Mouse (Mus musculus) hindbrain, embryonic 13.5 days (tissue): ENCODE results near the gene Gm20388. TPM values are rescaled to one million over a fixed set of nuclear protein-coding genes. Genes with fewer than 3 reads are reported as not detected.
"Not testable (repeated sequence)": the region's sequence is repeated elsewhere in the genome, so short reads cannot be mapped to it uniquely, and the experiment has no call there.

Experiments used
- ATAC-seq: fragments of 200-750 bp; cut with Nextera tagmentation; 2 replicates; pipeline ENCODE4 v1.8.0; 2017; ENCODE audit warnings: moderate TSS enrichment; ENCODE audit not compliant: low FRiP score
- H3K27ac ChIP-seq: fragments of 300-500 bp; sonication (generic); 2 replicates; pipeline ENCODE4 v1.5.1; 2015; ENCODE audit warnings: inconsistent platforms, mild to moderate bottlenecking, moderate library complexity
- H3K27me3 ChIP-seq: fragments of 300-500 bp; sonication (generic); 2 replicates; pipeline ENCODE4 v1.6.1; 2015; ENCODE audit warnings: mild to moderate bottlenecking, inconsistent platforms
- H3K36me3 ChIP-seq: fragments of 300-500 bp; sonication (generic); 2 replicates; pipeline ENCODE4 v1.6.1; 2015; ENCODE audit warnings: mild to moderate bottlenecking, inconsistent platforms
- H3K4me1 ChIP-seq: fragments of 300-500 bp; sonication (generic); replicated peaks from 2 replicates; pipeline ENCODE4 v1.6.1; 2015; ENCODE audit warnings: inconsistent platforms
- H3K4me2 ChIP-seq: fragments of 300-500 bp; sonication (generic); 2 replicates; pipeline ENCODE4 v1.6.1; 2015; ENCODE audit warnings: inconsistent platforms, mild to moderate bottlenecking, moderate library complexity
- H3K4me3 ChIP-seq: fragments of 300-500 bp; sonication (generic); 2 replicates; pipeline ENCODE4 v1.5.1; 2015; ENCODE audit warnings: mild to moderate bottlenecking, inconsistent platforms
- H3K9ac ChIP-seq: fragments of 300-500 bp; sonication (generic); 2 replicates; pipeline ENCODE4 v1.6.1; 2015; ENCODE audit warnings: mild to moderate bottlenecking, inconsistent platforms
- H3K9me3 ChIP-seq: fragments of 300-500 bp; sonication (generic); 2 replicates; pipeline ENCODE4 v1.6.1; 2016; ENCODE audit warnings: inconsistent platforms
- WGBS: fragments of 180-500 bp; shearing (Covaris S2); methylation state at CpG from one replicate; pipeline ENCODE4 v1.1.7; 2015; 5-methylcytosine and 5-hydroxymethylcytosine counted together
- polyA plus RNA-seq: library from polyadenylated mRNA; unstranded; fragments of >200 nt; fragmentation: Nextera tagmentation; extraction: Ambion mirVana; gene quantifications from 2 replicates; pipeline ENCODE4 v1.2.1, GENCODE M21; 2015

Gene Gm20388
- polyA plus RNA-seq, 1 experiment from 2014 or later = 1.9 TPM

DNA sequence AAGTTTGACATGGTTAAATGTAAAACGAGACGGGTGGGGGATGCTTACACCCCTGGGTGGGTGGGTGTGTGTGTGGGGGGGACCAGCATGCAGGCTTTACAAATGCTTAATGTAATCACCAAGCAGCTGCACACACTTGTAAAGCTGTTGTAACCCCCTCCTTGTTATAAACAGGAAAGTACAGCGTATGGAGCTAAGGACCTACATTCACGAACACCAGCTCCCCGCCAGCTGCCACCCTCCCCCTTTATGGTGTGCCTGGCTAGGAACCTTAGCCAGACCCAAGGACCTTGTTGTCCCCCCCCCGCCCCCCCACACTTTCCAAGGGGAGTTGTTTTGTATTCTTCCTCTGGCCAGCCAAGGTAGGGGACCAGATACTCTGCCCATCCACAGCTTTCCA lies 1216.1 kb downstream of the Gm20388 start:
- H3K9ac ChIP-seq = no peak overlapping the region
- H3K36me3 ChIP-seq = no peaks in the 10 kb centered on the region
- WGBS = 3% methylated on average over 6 of the region's 6 CpGs
- H3K27ac ChIP-seq = no peak overlapping the region
- H3K4me2 ChIP-seq = no peak overlapping the region
- peaks cover 3% of the 10 kb centered on the region; the same call in 1 of the 2 replicates for H3K9me3 ChIP-seq
- H3K4me1 ChIP-seq = peaks cover 30% of the 10 kb centered on the region
- no peak for ATAC-seq
- H3K4me3 ChIP-seq = no peak overlapping the region
- peaks cover 100% of the 10 kb centered on the region for H3K27me3 ChIP-seq

DNA sequence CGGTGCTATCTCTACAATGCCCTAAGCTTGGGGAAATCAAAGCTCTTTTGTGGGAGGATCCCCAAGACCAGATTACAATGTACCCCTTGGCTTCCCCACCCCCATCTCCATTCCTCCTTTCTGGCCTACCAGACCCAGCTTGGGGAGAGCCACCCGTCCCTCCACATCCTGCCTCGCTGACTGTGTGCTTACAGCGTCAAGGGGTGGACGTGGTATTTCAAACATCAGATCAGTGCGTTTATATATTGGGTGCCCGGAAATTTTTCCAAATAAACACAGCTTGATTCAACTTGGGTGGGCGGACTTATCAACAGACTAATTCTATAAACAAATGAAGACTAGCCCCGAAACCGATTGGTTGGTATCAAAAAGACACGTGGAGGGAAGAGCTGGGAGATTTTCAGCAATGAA lies 1216.7 kb downstream of the Gm20388 start:
- Histone ChIP-seq H3K27me3 (peaks cover 100% of the 10 kb centered on the region), H3K4me3 (no peak overlapping the region), H3K36me3 (no peaks in the 10 kb centered on the region), H3K27ac (no peak overlapping the region), H3K9me3 (peaks cover 3% of the 10 kb centered on the region; the same call in 1 of the 2 replicates), H3K9ac (no peak overlapping the region), H3K4me2 (no peak overlapping the region), H3K4me1 (peaks cover 30% of the 10 kb centered on the region)
- 2% methylated on average over 11 of the region's 11 CpGs for WGBS
- ATAC-seq = no peak

DNA sequence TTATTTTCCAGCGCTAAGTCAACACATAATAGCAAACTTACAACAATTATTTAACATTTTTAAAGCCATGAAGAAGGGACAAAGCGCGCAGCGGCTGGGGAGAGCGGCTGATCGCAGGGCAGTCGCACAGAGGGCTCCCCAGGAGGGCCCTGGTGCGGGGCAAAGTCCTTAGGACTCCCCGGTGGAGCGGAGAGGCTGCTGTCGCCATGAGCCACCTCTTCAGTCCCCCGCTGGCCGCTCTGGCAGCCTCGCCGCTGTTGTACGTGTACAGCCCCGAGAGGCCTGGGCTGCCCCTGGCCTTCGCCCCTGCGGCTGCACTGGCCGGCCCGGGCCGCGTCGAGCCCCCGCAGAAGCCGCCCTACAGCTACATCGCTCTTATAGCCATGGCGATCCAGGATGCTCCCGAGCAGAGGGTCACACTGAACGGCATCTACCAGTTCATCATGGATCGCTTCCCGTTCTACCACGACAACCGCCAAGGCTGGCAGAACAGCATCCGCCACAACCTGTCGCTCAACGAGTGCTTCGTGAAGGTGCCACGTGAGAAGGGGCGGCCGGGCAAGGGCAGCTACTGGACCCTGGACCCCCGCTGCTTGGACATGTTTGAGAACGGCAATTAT lies 1217.2 kb downstream of the Gm20388 start, which contains the start of gene Foxl1:
Gene Foxl1 (plus strand): TSS at position 185 of the 620 bp plus-strand sequence.
- H3K27ac ChIP-seq = no peak within 1 kb of the TSS
- H3K4me3 ChIP-seq = peak within 1 kb of the TSS; percentile 5
- no peak within 1 kb of the TSS for H3K9ac ChIP-seq
- peaks cover 30% of the 10 kb centered on the region for H3K4me1 ChIP-seq
- 1% methylated on average over 43 of the region's 43 CpGs for WGBS
- peaks cover 100% of the 10 kb centered on the region for H3K27me3 ChIP-seq
- peaks cover 3% of the 10 kb centered on the region; the same call in 1 of the 2 replicates for H3K9me3 ChIP-seq
- no peaks in the 10 kb centered on the region for H3K36me3 ChIP-seq
- H3K4me2 ChIP-seq = peak within 1 kb of the TSS; percentile 3; the same call in 1 of the 2 replicates
- no peak for ATAC-seq

- Histone ChIP-seq H3K4me3 (peak overlapping the region; percentile 5), H3K27ac (no peak overlapping the region), H3K36me3 (no peaks in the 10 kb centered on the region), H3K4me2 (peak overlapping the region; percentile 3; the same call in 1 of the 2 replicates), H3K4me1 (peaks cover 30% of the 10 kb centered on the region), H3K9me3 (peaks cover 3% of the 10 kb centered on the region; the same call in 1 of the 2 replicates), H3K9ac (no peak overlapping the region), H3K27me3 (peaks cover 99% of the 10 kb centered on the region)
- 2% methylated on average over 55 of the region's 55 CpGs for WGBS
- no peak for ATAC-seq
Measured at GRCm38 (mm10) chr8:121128531-121129264, 1218.1 kb downstream of the Gm20388 start.

GRCm38 (mm10) chr8:121129265-121129940 lies 1218.8 kb downstream of the Gm20388 start:
- no peak overlapping the region for H3K4me3 ChIP-seq
- H3K27ac ChIP-seq = no peak overlapping the region
- no peaks in the 10 kb centered on the region for H3K36me3 ChIP-seq
- WGBS = 17% methylated on average over 16 of the region's 16 CpGs
- no peak overlapping the region for H3K9ac ChIP-seq
- H3K4me1 ChIP-seq = peaks cover 30% of the 10 kb centered on the region
- H3K9me3 ChIP-seq = no peaks in the 10 kb centered on the region
- no peak overlapping the region for H3K4me2 ChIP-seq
- no peak for ATAC-seq
- H3K27me3 ChIP-seq = peaks cover 99% of the 10 kb centered on the region

DNA sequence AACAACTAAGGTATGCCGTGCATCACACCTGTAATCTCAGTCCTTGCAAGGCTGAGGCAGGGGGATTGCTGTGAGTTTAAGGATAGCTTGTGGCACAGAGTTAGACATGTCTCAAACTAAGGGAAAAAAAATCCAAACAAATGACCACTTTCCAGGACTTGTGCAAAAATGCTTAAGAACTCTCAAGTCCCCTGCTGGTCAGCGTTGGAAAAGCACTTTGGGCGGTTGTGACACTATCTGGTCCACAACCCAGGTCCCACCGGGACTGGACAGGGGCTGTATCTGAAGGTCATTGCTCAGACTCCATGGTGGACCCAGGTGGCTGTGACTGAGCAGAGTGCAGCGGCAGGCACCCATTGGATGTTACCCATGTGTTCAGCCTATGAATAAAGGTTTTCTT lies 1219.9 kb downstream of the Gm20388 start:
- no peak for ATAC-seq
- no peaks in the 10 kb centered on the region for H3K36me3 ChIP-seq
- no peak overlapping the region for H3K4me2 ChIP-seq
- peaks cover 23% of the 10 kb centered on the region for H3K4me1 ChIP-seq
- no peaks in the 10 kb centered on the region for H3K9me3 ChIP-seq
- peaks cover 99% of the 10 kb centered on the region for H3K27me3 ChIP-seq
- no peak overlapping the region for H3K4me3 ChIP-seq
- no peak overlapping the region for H3K9ac ChIP-seq
- WGBS = 33% methylated on average over 5 of the region's 5 CpGs
- no peak overlapping the region for H3K27ac ChIP-seq

- Histone ChIP-seq H3K9ac (no peak overlapping the region), H3K4me3 (no peak overlapping the region), H3K27ac (no peak overlapping the region), H3K4me1 (peaks cover 13% of the 10 kb centered on the region), H3K4me2 (no peak overlapping the region), H3K36me3 (no peaks in the 10 kb centered on the region), H3K27me3 (peaks cover 78% of the 10 kb centered on the region), H3K9me3 (no peaks in the 10 kb centered on the region)
- WGBS = 65% methylated on average over 5 of the region's 5 CpGs
- ATAC-seq = no peak
Measured at GRCm38 (mm10) chr8:121132961-121133513, 1222.4 kb downstream of the Gm20388 start.

DNA sequence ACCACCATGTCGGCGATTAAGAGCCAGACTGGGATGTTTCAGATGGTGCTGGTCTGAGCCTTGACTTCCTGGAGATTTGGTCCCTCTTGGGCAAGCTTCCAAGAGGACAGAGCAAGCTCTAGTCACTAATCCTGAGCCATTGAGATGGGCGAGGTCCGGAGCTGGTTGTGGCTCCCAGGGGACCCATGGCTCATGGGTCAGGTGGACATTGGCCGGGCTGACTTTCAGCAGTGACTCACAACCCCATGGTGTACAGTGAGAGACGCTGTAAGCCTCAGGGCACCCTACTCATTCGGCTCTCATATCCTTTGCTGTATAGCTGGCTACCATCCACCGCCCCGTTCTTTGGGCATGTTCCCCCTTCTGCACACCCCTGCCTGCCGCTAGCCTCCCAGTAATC lies 1223.5 kb downstream of the Gm20388 start:
- no peak overlapping the region for H3K4me2 ChIP-seq
- ATAC-seq = no peak
- no peak overlapping the region for H3K27ac ChIP-seq
- H3K9me3 ChIP-seq = no peaks in the 10 kb centered on the region
- H3K36me3 ChIP-seq = no peaks in the 10 kb centered on the region
- H3K4me3 ChIP-seq = no peak overlapping the region
- peaks cover 2% of the 10 kb centered on the region; the same call in 1 of the 2 replicates for H3K4me1 ChIP-seq
- H3K27me3 ChIP-seq = peaks cover 67% of the 10 kb centered on the region
- WGBS = 89% methylated on average over 10 of the region's 10 CpGs
- no peak overlapping the region for H3K9ac ChIP-seq

- H3K27me3 ChIP-seq = peaks cover 63% of the 10 kb centered on the region
- WGBS = 87% methylated on average over 11 of the region's 11 CpGs
- no peak overlapping the region for H3K27ac ChIP-seq
Measured at GRCm38 (mm10) chr8:121134512-121134911, 1223.9 kb downstream of the Gm20388 start.

DNA sequence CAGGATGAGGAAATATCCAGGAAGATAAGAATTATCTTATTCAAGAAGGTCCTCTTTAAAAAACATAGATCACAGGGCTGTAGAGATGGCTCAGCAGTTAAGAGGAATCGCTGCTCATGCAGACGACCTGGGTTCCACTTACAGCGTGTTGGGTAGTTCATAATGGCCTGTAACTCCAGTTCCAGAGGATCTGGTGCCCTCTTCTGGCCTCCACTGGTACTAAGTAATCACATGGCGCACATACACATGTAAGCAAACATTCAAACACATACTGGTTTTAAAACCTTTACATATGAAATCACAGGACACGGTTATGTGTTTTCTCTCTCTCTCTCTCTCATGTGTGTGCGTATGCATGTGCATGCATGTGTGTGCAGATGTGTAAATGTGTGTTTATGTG lies 1226.2 kb downstream of the Gm20388 start:
- no peak for ATAC-seq
- Histone ChIP-seq H3K27me3 (peaks cover 44% of the 10 kb centered on the region), H3K4me2 (no peak overlapping the region), H3K4me3 (no peak overlapping the region), H3K27ac (no peak overlapping the region), H3K4me1 (no peaks in the 10 kb centered on the region), H3K9ac (no peak overlapping the region), H3K36me3 (no peaks in the 10 kb centered on the region), H3K9me3 (no peaks in the 10 kb centered on the region)
- WGBS = 95% methylated on average over 6 of the region's 6 CpGs

More at GRCm38 (mm10) chr8:121134512-121134911, 1223.9 kb downstream of the Gm20388 start:
- Histone ChIP-seq H3K9me3 (no peaks in the 10 kb centered on the region), H3K4me2 (no peak overlapping the region), H3K4me1 (no peaks in the 10 kb centered on the region), H3K36me3 (no peaks in the 10 kb centered on the region), H3K4me3 (no peak overlapping the region), H3K9ac (no peak overlapping the region)
- ATAC-seq = no peak

DNA sequence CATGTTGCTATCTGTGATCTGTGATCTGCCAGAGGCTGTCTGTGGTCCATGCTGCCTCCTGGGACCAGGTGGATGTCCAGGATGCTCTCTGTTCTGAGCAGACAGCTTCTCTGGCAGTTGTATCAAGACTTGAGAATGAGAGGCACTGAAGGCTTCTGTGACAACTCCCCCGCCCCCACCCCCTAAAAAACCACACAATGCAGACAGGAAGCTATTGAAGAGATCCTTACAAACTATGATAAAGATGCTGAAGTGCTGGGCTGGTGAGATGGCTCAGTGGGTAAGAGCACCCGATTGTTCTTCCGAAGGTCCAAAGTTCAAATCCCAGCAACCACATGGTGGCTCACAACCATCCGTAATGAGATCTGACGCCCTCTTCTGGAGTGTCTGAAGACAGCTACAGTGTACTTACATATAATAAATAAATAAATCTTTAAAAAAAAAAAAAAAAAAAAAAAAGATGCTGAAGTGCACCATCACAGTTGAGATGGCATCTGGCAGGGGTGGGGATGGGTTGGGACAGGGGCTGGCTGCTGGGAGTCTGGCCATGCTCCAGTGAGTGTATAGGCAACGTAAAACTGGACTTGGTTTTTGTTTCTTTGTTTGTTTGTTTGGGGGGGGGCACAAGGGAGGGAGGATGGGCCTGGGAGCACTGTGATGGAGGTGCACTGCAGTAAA lies 1235.0 kb downstream of the Gm20388 start:
- H3K4me2 ChIP-seq, H3K4me3 ChIP-seq, H3K9ac ChIP-seq, ATAC-seq, H3K27ac ChIP-seq, H3K4me1 ChIP-seq, H3K36me3 ChIP-seq, H3K9me3 ChIP-seq: not testable (repeated sequence)
- peaks cover 46% of the 10 kb centered on the region for H3K27me3 ChIP-seq
- WGBS = 80% methylated on average over 5 of the region's 6 CpGs
